Mouse (Mus musculus): ENCODE measurements around the gene Iqcn. TPM values are rescaled to one million over a fixed set of nuclear protein-coding genes. Genes with fewer than 3 reads are reported as not detected.

The Iqcn gene
- total RNA-seq, 2 experiments from 2014 or later, result not detected

GRCm38 (mm10) chr8:70749097-70749674, 45.9 kb downstream of the Iqcn start:
- ATAC-seq (replicated peaks; ENCODE audit: low FRiP score, poor library complexity, severe bottlenecking), result 0 out of 2 replicates have a peak, but pooled peaks have one; percentile 3

DNA sequence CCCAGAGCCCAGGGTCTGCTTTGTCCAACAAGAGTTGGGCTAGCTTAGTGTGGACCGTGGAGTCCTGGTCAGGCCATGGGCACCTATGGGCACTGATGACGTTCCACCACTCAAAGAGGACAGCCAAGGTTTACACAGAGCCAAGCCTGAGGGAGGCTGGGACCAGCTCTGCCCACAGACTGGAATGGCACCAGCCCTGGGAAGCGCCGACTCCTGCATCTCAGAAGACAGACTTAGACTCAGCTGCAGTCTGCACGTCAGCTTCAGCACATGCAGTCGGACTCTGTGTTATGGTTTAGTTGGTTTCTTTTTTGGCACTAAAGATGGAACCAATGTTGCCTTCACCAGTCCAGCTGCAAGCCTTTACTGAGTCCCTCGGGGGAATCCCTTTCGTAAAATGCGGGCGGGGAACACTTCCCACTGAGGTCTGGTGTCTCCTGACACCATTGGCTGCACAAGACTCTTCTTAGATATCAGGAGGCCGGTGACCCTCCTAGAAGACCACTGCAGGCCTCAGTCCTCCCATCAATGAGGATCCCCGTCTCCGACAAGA, 46.9 kb downstream of the Iqcn start:
- no peak for ATAC-seq (replicated peaks; ENCODE audit: low FRiP score, poor library complexity, severe bottlenecking)

DNA sequence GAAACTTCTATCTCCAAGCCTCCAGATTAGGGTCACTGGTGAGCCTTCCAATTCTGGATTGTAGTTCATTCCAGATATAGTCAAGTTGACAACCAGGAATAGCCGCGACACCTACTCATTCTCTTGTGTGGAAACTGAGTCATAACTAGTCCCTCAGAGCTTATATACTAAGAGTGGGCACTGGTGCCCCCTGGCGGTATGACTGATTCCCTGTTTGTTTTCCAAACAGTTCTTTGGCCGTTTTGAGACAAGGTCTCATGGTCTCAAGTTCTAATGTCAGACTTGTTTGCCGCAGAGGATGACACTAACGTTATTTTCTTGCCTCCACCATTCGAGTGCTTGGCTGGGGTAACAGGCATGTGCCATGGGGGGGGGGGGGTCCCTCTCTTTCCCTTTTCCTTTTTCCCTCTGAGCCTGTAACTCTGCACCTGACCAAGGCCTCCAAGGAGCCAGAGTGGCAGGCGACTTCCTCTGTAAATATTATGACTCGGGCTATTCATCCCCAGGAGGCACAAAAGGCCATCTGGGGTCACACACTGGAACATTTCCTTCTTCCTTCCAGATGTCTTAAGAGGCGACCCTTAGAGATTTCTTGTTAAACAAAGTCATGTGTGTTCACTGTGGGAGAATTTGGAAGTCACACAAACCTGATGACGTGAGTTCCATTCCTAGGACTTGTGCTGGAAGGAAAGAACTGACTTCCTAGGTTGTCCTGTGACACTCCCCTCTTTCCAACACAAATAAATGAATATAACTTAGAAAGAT, 48.9 kb downstream of the Iqcn start:
- ATAC-seq (replicated peaks; ENCODE audit: low FRiP score, poor library complexity, severe bottlenecking), result no peak

DNA sequence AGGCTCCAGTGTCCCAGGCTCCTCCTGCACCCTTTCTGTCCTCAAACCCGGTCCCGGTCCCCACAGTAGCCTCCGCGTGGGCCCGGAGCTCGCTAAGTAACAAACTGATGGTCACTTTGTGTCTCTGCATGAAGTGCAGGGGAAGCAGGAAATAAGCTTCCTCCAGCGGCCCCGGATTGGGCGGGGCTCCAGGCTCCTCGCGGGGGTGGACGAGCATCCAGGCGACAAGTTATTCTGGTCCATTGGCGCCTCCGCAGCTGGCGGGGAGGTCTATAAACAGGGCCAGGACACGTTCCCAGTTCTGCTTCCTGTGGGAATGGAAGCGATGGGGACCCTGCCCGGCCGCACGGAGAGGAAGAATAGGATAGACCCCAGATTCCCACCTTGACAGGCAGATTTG, 49.9 kb downstream of the Iqcn start:
- ATAC-seq (replicated peaks; ENCODE audit: low FRiP score, poor library complexity, severe bottlenecking), result no peak

GRCm38 (mm10) chr8:70754043-70754870, 51.0 kb downstream of the Iqcn start, which contains the start of gene Rab3a:
Rab3a (plus strand) TSS chr8:70754679.
- ATAC-seq (replicated peaks; ENCODE audit: low FRiP score, poor library complexity, severe bottlenecking), result peak; percentile 91

DNA sequence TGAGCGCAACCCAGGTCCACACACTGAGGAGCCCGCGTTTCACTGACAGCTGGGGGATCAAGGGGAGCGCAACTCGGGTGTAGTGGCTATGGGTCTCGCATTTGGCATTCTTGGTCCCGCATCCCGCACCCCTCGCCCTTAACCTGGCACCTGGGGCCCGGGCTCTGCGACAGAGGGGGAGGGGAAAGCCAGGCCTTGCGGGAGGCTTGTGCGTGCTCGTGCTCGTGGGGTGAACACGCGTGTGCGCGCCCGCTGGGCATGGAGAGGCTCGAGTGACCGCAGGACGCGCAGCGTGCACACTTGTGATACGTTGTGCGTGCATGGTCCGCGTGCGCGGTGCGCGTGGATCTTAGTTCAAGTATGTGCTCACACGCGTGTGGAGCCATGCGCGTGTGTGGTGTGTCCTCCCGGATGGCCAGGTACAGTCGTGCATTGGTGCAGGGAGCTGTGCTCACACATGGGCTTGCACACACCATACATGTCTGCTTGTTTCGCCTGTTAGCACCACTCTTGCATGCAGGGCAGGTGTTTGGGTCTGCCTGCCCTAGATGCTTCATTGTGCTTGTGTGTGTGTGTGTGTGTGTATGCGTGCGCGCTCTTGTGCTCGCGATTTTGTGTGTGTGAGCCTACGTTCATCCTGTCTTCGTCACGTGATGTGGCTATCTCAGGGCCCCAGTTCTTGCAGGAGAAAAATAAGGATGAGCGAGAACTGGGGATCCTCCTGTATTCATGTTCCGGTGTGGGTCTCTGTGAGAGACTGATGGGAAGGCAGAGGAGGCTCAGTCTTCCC, 51.8 kb downstream of the Iqcn start:
- ATAC-seq (replicated peaks; ENCODE audit: low FRiP score, poor library complexity, severe bottlenecking), result peak; percentile 26; the same call in 1 of the 2 replicates

DNA sequence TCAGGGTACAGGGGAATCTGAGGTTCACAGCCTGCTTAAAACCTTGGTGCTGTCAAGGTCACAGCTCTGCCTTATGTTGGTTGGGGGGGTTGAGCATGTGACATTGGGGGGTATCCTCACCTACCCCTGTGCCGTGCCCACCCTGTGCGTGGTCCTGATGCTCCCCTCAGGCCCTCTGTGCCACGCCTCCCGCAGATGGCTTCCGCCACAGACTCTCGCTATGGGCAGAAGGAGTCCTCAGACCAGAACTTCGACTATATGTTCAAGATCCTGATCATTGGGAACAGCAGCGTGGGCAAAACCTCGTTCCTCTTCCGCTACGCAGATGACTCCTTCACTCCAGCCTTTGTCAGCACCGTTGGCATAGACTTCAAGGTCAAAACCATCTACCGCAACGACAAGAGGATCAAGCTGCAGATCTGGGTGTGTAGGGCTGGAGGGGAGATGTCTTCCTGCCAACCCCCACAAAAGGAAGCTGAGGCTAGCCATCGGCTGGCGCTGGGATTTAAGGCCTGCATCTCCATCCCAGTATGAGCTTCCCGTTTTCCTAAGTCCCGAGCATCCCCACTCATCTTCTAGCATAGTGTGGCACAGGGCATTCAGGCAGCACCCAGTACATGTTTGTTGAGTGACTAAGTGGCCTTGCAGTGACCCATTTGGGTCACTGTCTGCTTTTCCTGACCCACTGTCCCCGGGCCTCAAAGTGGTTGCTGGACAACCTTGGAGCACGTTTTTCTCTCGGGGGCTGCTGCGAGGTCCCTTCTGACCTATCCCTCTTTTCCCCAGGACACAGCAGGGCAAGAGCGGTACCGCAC, 52.6 kb downstream of the Iqcn start:
- no peak for ATAC-seq (replicated peaks; ENCODE audit: low FRiP score, poor library complexity, severe bottlenecking)

DNA sequence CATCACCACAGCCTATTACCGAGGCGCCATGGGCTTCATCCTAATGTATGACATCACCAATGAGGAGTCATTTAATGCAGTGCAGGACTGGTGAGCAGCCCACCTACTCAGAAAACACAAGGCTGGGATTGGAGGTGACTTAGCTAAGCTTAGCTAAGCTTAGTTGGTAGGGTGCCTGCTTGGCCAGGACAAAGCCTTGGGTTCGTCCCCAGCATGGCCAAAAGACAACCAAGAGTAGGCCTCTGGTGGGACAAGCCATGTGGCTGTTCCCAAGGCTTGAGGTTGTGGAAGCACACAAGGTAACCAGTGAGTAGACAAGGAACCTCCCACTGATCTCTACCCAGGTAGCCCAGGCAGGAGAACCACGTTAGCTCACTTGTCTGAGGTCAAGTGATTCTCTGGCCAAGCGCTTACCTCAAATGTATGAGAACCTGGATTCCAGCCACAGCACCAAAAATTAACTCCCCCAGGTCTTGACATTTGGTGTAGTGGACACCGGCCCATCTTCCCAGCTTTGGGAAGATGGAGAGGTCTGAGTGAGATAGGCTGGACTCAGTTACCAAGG, 53.3 kb downstream of the Iqcn start:
- ATAC-seq (replicated peaks; ENCODE audit: low FRiP score, poor library complexity, severe bottlenecking), result no peak

DNA sequence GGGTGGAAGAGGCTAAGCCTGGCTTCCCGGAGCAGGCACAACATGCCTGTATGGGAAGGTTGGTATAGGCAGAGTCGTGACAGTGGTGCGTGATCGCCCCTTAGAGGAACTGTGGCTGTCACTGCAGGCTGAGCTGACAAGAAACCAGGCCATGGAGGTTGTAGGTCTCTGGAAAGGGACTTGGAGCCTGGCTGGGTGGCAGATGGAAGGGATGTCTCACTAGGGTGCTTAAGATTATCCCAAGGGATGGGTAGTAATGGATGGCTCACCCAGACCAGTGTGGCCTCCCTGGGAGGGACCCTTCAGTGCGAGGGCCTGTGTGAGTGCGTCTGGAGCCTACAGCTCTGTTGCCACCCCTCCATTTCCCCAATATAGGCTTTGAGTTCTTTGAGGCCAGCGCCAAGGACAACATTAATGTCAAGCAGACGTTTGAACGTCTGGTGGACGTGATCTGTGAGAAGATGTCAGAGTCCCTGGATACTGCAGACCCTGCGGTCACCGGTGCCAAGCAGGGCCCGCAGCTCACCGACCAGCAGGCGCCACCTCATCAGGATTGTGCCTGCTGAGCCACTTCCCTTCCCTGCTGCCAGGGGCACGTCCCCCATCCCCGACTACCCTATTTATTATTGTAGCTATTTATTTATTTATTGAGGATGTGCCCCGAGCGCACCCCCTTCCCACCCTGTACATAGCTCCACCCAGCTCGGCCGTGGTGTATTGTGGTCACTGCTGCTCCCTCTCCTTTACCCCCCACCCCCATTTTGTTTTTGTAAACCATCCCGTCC, 54.5 kb downstream of the Iqcn start:
- ATAC-seq (replicated peaks; ENCODE audit: low FRiP score, poor library complexity, severe bottlenecking), result no peak

- no peak for ATAC-seq (replicated peaks; ENCODE audit: low FRiP score, poor library complexity, severe bottlenecking)
Measured at GRCm38 (mm10) chr8:70758308-70758615, 55.0 kb downstream of the Iqcn start.

DNA sequence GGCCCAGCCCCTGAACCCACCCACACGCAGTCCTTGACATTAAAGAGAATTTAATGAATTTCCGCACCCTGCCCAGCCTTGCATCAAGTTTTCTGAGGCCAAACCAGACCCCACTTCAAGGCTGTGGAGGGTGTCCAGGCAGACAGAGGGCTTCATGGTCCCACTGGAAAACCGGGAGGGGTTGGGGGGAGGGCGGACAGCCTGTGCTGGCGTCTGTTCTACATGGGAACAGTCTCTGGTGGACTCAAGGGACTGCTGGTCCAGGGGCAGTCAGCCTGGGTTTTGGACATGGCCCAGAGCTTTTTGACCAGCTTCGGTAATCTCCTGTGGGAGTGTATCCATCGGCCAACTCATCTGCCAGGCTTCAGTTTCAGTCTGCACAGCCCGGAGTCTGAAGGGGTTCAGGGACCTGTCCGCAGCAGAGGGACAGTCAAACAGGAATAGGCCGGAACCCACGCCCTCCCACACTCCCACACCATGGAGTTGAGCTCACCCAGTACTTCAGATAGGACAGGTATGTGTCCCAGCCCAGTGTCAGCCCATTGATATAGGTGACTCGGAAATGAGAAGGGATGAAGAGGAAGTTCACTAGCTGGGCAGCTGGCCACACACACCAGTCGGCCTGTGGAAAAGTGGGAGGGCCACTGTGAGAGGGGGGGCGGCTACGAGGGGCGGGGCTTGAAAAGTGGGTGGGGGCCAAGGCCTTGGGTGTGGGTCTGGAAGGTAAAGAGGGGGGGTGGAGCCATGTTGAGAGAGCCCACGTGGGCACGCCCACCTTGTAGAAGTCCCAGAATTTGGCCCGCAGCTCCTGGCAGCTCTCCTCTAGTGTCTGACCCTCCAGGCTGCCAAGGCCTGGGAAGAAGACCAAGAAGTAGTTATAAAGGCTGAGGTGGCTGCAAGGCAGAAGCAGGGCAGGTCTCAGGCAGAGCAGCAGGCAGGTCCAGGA, 55.6 kb downstream of the Iqcn start:
- no peak for ATAC-seq (replicated peaks; ENCODE audit: low FRiP score, poor library complexity, severe bottlenecking)

DNA sequence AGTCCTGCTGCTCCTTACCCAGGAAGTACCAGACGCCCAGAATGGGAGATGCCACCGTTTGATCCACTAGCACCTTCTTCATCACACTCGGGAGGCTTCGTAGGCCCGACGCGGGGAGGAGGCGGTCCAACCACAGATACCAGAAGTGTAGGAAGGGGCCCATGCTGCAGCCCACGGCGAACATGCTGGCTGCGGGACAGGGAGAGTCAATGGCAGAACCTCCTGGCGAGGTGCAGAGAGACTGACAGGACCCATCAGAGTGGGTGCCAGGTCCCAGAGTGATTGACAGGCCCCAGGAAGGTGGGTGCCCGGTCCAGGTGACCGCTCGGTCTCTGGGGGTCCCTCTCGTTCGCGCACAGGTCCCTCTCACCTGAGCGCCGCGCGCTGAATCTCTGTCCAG, 57.1 kb downstream of the Iqcn start:
- no peak for ATAC-seq (replicated peaks; ENCODE audit: low FRiP score, poor library complexity, severe bottlenecking)

DNA sequence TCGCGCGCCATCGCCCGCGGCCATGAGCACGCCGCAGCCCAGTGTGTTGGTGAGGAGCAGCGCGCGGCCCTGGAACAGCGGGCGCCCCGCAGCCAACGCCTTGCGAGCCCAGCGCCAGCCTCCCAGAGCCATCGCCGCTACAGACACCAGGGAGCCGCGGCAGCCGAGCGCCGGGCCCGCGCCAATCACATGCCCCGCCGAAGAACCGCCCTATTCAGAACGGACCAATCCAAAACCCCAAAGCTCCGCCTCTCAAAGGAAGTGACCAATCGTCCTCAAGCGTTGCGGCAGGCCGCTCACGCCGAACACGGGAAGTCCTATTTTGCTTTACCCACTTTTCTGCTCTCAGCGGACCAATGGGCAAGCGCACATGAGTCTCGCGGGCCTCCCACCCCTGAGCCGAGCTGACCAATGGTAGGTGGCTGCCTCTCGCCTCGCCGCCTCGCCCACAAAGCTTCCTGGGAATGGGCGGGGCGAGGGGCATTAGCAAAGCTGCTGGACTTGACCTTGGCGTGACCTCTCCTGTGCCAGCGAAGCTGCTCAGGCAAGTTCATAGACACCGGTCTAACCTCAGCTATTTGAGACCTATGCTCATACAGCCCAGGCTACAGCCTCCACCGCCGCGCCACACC, 57.6 kb downstream of the Iqcn start, which contains the start of gene Mpv17l2:
Gene Mpv17l2, minus strand, starts transcription at position 172 of the 632 bp plus-strand sequence.
- peak; percentile 79 for ATAC-seq (replicated peaks; ENCODE audit: low FRiP score, poor library complexity, severe bottlenecking)

GRCm38 (mm10) chr8:70762118-70762517, 58.9 kb downstream of the Iqcn start:
- peak; percentile 50 for ATAC-seq (replicated peaks; ENCODE audit: low FRiP score, poor library complexity, severe bottlenecking)

GRCm38 (mm10) chr8:70763354-70763753, 60.1 kb downstream of the Iqcn start:
- no peak for ATAC-seq (replicated peaks; ENCODE audit: low FRiP score, poor library complexity, severe bottlenecking)

DNA sequence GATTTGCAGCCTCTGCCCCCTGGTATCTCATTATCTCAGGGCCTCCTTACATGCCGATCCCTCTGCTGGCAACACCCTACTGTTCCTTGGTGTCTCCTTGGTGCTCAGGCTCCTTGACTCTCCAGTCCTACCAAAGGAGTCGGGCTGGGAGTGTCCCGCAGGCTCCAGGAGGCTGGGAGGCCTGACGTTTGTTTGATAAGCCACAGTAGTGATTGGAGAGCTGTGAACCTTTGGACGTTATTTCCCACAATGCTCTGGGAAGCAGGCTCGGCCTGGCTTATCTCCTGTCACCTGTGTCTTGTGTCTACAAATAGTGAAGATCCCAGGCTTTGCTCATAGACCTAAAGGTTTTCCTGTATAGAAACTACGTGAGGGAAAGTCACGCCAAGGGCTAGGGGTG, 60.8 kb downstream of the Iqcn start:
- peak; percentile 9 for ATAC-seq (replicated peaks; ENCODE audit: low FRiP score, poor library complexity, severe bottlenecking)
